Mouse (Mus musculus): ENCODE data around the gene Lrwd1.

DNA sequence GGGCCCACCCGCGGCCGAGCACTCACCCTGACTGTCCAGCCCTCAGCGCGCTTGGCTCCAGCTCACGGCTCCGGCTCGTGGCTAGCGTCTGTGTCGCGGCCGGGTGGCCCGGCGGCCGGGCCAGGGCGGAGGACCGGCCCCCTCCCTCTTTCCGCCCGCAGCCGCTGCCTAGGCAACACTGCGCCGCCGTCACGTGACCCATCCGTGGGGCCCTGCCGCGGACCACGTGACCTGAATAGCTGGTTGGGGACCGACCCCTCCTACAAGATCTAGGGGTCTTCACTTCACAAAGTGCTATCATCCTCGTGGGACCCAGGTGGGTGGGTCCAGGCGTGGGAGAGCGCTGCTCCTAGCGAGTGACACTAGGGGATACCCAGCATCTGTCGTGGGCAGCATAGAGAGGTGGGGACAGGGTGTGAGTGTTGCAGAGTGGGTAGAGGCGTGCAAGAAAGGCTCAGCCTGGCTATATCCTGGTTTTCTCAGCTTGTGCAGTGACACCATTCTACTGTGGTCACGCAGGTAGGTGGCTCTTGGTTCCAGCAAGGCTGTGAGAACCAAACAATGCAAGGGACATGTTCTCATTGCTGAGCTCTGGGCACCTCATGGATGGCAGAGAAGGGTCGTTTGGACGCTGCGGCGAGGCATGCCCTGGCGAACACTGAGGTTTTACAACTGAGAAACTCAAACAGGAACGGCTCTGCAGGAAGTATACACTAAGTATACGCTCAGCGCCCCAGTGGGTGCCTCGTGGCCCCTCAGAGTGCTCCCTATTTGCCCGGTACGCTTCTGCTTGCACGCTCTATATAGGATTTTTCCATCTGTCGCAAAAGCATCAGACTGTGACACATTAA lies 34.9 kb upstream of the Lrwd1 start, which contains the start of gene Orai2:
- TF ChIP-seq CTCF (IDR thresholded peaks at IDR 0.05) (no peak), EP300 (IDR thresholded peaks at IDR 0.05) (no peak)

Data from lung, postnatal 0 days (tissue).